Mouse (Mus musculus): ENCODE data around the gene 4930402H24Rik.

The 4930402H24Rik gene

DNA sequence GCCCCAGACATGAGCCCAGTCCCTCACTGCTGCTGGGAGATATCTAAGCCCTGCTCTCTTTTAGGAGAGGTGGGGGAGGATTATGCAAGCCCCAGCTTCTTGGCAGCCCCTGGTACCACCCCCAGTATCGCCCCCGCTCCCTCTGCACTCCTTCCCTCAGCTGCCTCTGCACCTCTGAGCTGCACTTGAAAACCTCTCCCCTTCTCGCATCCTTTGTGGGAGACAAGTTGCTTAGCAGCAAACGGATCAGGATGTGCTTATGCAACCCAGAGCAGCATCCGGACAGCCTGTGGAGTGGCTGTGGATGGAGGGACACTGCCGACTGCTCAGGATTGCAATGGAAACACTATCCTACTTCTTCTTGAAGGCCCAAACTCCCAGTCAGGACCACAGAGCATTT, 248.7 kb downstream of the 4930402H24Rik start:
- no peak for DNase-seq

- DNase-seq, result no peak
These were observed 249.7 kb downstream of the 4930402H24Rik start for GRCm38 (mm10) chr2:130656536-130656935.
